In the genomic region with DNA sequence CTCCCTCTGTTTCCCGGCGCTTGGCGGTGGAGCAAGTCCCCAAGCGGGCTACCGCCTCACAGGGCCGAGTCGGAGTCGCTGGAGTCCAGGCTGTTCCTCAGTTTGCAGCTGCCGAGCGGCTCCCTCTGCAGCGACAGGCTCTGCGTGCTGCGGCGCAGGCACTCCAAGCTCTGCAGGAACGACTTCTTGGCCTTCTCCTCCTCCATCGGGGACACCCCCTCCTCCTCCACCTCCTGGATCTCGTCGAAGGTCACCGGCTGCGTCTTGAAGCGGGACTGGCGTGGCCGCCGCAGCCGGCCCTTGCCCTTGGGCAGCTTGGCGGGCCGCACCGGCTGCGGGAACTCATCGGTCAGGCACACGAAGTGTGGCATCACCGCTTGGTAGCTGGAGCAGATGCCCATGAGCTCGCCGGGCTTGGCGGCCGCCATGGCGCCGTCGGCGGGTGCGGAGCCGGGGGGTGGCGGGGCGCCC, we compare ENCODE assay signal across 8 mouse cellular contexts. TPM values are rescaled to one million over a fixed set of nuclear protein-coding genes. Genes with fewer than 3 reads are reported as not detected.
DNase-seq lines count a peak whose midpoint lies in the region; ATAC-seq and TF ChIP-seq lines count a peak whose summit lies in the region.

No protein-coding gene starts in this region.

- ATAC-seq in hindbrain, embryonic 14.5 days (ENCODE audit: low FRiP score), result peak; percentile 75
- no peak for ATAC-seq in activated CD4-positive, CD25-positive, alpha-beta regulatory T cell, adult 4 months

- peak overlapping the region; percentile 81 for H3K4me3 ChIP-seq in gastrocnemius, adult 2 months
- H3K4me3 ChIP-seq in hindbrain, embryonic 14.5 days (replicated peaks; ENCODE audit: low read length), result peak overlapping the region; percentile 70
- peak overlapping the region; percentile 84 for H3K4me3 ChIP-seq in left cerebral cortex, adult 2 months

- no peaks in the 10 kb centered on the region for H3K36me3 ChIP-seq in hindbrain, embryonic 14.5 days (replicated peaks; ENCODE audit: control insufficient read depth, insufficient read depth)

- peak overlapping the region; percentile 80 for H3K27ac ChIP-seq in gastrocnemius, adult 2 months
- peak overlapping the region; percentile 70 for H3K27ac ChIP-seq in hindbrain, embryonic 14.5 days
- peak overlapping the region; percentile 93 for H3K27ac ChIP-seq in left cerebral cortex, adult 2 months

- peaks cover 34% of the 10 kb centered on the region for H3K27me3 ChIP-seq in hindbrain, embryonic 14.5 days (ENCODE audit: control insufficient read depth, insufficient read depth, low read length)

- H3K9ac ChIP-seq in hindbrain, embryonic 14.5 days, result peak overlapping the region; percentile 76

- WGBS in hindbrain, embryonic 14.5 days, result under 1% methylated on average over 36 of the region's 44 CpGs

- TF ChIP-seq CTCF in gastrocnemius, adult 2 months (IDR thresholded peaks at IDR 0.05), result no peak
- TF ChIP-seq CTCF in left cerebral cortex, adult 2 months (IDR thresholded peaks at IDR 0.05), result no peak

- peaks cover 35% of the 10 kb centered on the region for H3K4me1 ChIP-seq in hindbrain, embryonic 14.5 days (replicated peaks; ENCODE audit: control insufficient read depth, insufficient read depth, low read length)

- H3K4me2 ChIP-seq in hindbrain, embryonic 14.5 days (replicated peaks), result peak overlapping the region; percentile 99

- intact Hi-C loops in gastrocnemius, adult 2 months (cut with DNase I), result no loop called here
- intact Hi-C loops in left cerebral cortex, adult 2 months (cut with DNase I), result loop anchor here (2.0 kb wide), 2 partner anchors 42 to 84 kb away; no protein-coding TSS in a partner anchor

- no peaks in the 10 kb centered on the region for H3K9me3 ChIP-seq in hindbrain, embryonic 14.5 days (ENCODE audit: control insufficient read depth, low read length)

- DNase-seq in adrenal gland, adult 8-10 months, result peak; percentile 43
- peak; percentile 74 to 84 for DNase-seq in cerebellum, postnatal 25 days
- peak; percentile 69 for DNase-seq in gastrocnemius, adult 2 months
- peak; percentile 60 for DNase-seq in hindbrain, embryonic 14.5 days (ENCODE audit: low spot score)
- DNase-seq in left cerebral cortex, adult 2 months (ENCODE audit: extremely low spot score in 1 of 2, low spot score in 2 of 2), result peak; percentile 56 to 67
- DNase-seq in lung, postnatal 36 days, result peak; percentile 49
- peak; percentile 68 to 76 for DNase-seq in right cerebral cortex, postnatal 10 days (ENCODE audit: low spot score in 2 of 2)

RNA-seq across cellular contexts. Expression of a gene that starts 0.6 kb away (rescaled TPM):
- 10 to 100 TPM; 22.6 to 32.3 (median 30.3) TPM for total RNA-seq in adrenal gland, adult 8-10 months (2022)
- total RNA-seq in gastrocnemius, adult 2 months (2021), result 1 to 10 TPM; 4.1 to 6.1 TPM
- 11.5 and 13.4 TPM in 2 replicates for polyA plus RNA-seq in hindbrain, embryonic 14.5 days (2014; fragmentation: Nextera tagmentation; extraction: Ambion mirVana)
- 10 to 100 TPM; 42.4 to 63.0 TPM for total RNA-seq in left cerebral cortex, adult 2 months (2021)
- polyA plus RNA-seq in activated CD4-positive, CD25-positive, alpha-beta regulatory T cell, adult 4 months (2017; shearing (Covaris generic)), result not detected

RNA-seq across cellular contexts. Expression of a gene that starts 39.8 kb away (rescaled TPM):
- total RNA-seq in adrenal gland, adult 8-10 months (2022), result under 1 TPM in 1 of 4 experiments, not detected in 3; 0.80 TPM
- total RNA-seq in gastrocnemius, adult 2 months (2021), result not detected
- polyA plus RNA-seq in hindbrain, embryonic 14.5 days (2014; fragmentation: Nextera tagmentation; extraction: Ambion mirVana), result not detected in 2 replicates
- total RNA-seq in left cerebral cortex, adult 2 months (2021), result not detected
- not detected for polyA plus RNA-seq in activated CD4-positive, CD25-positive, alpha-beta regulatory T cell, adult 4 months (2017; shearing (Covaris generic))

RNA-seq across cellular contexts. Expression of a gene that starts 54.2 kb away (rescaled TPM):
- 10 to 100 TPM; 29.9 to 57.4 (median 46.2) TPM for total RNA-seq in adrenal gland, adult 8-10 months (2022)
- total RNA-seq in gastrocnemius, adult 2 months (2021), result 10 to 100 TPM; 54.8 to 55.7 TPM
- polyA plus RNA-seq in hindbrain, embryonic 14.5 days (2014; fragmentation: Nextera tagmentation; extraction: Ambion mirVana), result 43.2 and 52.6 TPM in 2 replicates
- total RNA-seq in left cerebral cortex, adult 2 months (2021), result 10 to 100 TPM; 26.1 to 28.1 TPM
- 10 to 100 TPM; 44.5 to 56.2 TPM for polyA plus RNA-seq in activated CD4-positive, CD25-positive, alpha-beta regulatory T cell, adult 4 months (2017; shearing (Covaris generic))
